Mouse (Mus musculus) intestine, embryonic 15.5 days (tissue): ENCODE measurements at regions not wholly inside any gene's neighbourhood (a gene's known extent, or its start where the extent isn't known, plus 50 kb on each side); places are given as distances from the start of the nearest gene placed in this dataset.
"Not testable (repeated sequence)": the region's sequence is repeated elsewhere in the genome, so short reads cannot be mapped to it uniquely, and the experiment has no call there.

ENCODE experiments used
- ATAC-seq: fragments of 200-750 bp; cut with Nextera tagmentation; 2 replicates; pipeline ENCODE4 v1.8.0; 2017; ENCODE audit warnings: moderate TSS enrichment, moderate library complexity
- H3K27ac ChIP-seq: fragments of 300-500 bp; sonication (generic); 2 replicates; pipeline ENCODE4 v1.5.1; 2015; ENCODE audit warnings: mild to moderate bottlenecking, inconsistent platforms
- H3K27me3 ChIP-seq: fragments of 300-500 bp; sonication (generic); replicated peaks from 2 replicates; pipeline ENCODE4 v1.6.1; 2015; ENCODE audit warnings: inconsistent platforms
- H3K36me3 ChIP-seq: fragments of 300-500 bp; sonication (generic); 2 replicates; pipeline ENCODE4 v1.6.1; 2015; ENCODE audit warnings: inconsistent platforms
- H3K4me1 ChIP-seq: fragments of 300-500 bp; sonication (generic); replicated peaks from 2 replicates; pipeline ENCODE4 v1.6.1; 2015; ENCODE audit warnings: inconsistent platforms
- H3K4me2 ChIP-seq: fragments of 300-500 bp; sonication (generic); replicated peaks from 2 replicates; pipeline ENCODE4 v1.6.1; 2015; ENCODE audit warnings: mild to moderate bottlenecking, inconsistent platforms
- H3K4me3 ChIP-seq: fragments of 300-500 bp; sonication (generic); replicated peaks from 2 replicates; pipeline ENCODE4 v1.5.1; 2015; ENCODE audit warnings: inconsistent platforms
- H3K9ac ChIP-seq: fragments of 300-500 bp; sonication (generic); 2 replicates; pipeline ENCODE4 v1.6.1; 2015; ENCODE audit warnings: inconsistent platforms
- H3K9me3 ChIP-seq: fragments of 300-500 bp; sonication (generic); 2 replicates; pipeline ENCODE4 v1.6.1; 2016; ENCODE audit warnings: inconsistent platforms
- WGBS: fragments of 180-500 bp; shearing (Covaris S2); methylation state at CpG from one replicate; pipeline ENCODE4 v1.1.7; 2015; 5-methylcytosine and 5-hydroxymethylcytosine counted together

DNA sequence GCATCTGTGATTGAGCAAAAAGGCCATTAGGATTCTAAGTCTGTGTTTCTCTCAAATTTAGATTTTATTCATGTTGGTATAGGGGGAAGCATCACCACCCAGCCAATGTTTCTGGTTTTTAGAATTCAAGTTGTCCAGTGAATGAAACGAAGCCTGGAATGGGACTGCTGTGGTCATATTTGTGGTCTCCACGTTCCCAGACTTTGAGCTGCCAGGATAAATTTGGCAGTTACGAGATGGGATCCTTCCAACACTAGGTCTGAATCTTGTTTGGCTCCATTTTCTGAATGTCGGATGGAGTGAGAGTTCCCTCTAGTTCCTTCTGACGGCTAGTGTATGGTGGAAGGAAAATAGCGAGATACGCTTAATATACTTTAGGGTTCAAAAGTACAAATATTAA is 1014.8 kb downstream of the Adgrl3 start:
- H3K9ac ChIP-seq, result no peak overlapping the region
- H3K4me2 ChIP-seq, result no peak overlapping the region
- no peaks in the 10 kb centered on the region for H3K4me1 ChIP-seq
- no peak for ATAC-seq
- no peak overlapping the region for H3K4me3 ChIP-seq
- no peak overlapping the region for H3K27ac ChIP-seq
- no peaks in the 10 kb centered on the region for H3K36me3 ChIP-seq
- 80% methylated on average over 7 of the region's 7 CpGs for WGBS
- no peaks in the 10 kb centered on the region for H3K27me3 ChIP-seq
- no peaks in the 10 kb centered on the region for H3K9me3 ChIP-seq

DNA sequence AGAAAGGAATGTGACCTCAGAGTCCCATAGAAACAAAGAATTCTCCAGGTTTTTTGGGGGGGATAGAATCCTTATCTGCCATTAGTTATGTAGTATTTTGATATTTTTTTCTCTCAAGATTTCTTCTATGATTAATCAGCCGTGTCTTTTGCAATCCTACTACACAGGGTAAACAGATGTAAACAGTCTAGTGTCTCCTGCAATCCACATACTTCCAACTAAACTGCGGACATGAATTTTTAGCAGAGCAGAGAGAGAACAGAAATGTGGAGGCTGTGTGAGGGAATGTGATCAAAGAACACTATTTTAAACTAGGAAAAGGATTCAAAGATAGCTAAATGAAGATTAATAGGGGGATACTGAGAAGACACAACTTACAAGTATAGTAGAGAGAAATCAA is 1026.2 kb downstream of the Adgrl3 start:
- Histone ChIP-seq H3K4me3 (no peak overlapping the region), H3K9ac (no peak overlapping the region), H3K27me3 (no peaks in the 10 kb centered on the region), H3K36me3 (no peaks in the 10 kb centered on the region), H3K27ac (no peak overlapping the region), H3K9me3 (no peaks in the 10 kb centered on the region), H3K4me1 (no peaks in the 10 kb centered on the region), H3K4me2 (no peak overlapping the region)
- ATAC-seq, result no peak
- 66% methylated on average over 2 of the region's 2 CpGs for WGBS

DNA sequence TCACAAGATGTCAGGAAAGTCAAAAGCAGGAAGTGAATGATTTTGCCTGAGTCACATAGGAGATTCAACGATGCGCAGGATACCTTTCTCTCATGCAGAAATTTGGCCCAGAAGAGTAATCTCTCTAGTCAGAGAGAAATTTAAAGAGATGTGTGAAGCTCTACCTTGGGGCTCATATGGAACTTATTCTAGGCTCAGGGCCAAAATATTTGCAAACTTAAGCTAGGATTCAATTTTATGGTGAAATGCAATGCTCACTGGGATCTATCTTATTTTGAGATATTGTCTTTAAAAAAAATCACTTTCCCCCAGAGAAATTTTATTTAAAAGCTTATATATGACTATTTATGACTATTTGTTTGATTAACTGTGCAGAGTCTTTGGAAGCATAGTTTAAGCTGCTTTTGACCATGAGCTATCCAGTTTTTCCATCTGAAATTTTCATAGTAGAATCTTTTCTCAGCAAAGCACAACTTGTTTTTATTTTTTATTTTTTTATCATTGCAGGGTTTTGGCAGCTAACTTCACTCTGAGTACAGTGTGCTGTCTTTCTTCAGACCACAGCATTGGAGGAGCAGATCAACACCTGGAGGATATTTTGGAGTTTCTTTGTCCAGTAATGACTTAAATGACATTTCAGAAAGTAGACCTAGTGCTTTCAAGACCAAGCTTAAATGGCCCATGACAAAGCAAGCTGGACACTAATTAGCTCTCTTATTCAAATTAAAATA is 1039.3 kb downstream of the Adgrl3 start:
- Histone ChIP-seq H3K4me1 (no peaks in the 10 kb centered on the region), H3K36me3 (no peaks in the 10 kb centered on the region), H3K9me3 (no peaks in the 10 kb centered on the region), H3K9ac (no peak overlapping the region), H3K27ac (no peak overlapping the region), H3K4me2 (no peak overlapping the region), H3K4me3 (no peak overlapping the region), H3K27me3 (no peaks in the 10 kb centered on the region)
- ATAC-seq, result no peak
- WGBS, result 73% methylated on average over 2 of the region's 2 CpGs

DNA sequence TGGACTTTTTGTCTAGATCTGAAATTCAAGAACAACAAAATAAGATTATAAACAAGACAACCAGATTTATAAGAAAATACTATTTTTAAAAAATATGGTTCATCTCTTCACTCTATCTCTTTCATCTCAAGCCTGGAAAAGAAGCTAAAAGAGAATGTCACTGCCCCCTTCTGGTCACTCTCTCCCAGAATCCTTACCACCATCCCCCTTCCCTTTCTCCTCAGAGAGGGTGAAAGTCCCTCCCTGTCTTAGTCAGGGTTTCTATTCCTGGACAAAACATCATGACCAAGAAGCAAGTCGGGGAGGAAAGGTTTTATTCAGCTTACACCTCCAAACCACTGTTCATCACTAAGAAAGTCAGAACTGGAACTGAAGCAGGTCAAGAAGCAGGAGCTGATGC is 1040.7 kb downstream of the Adgrl3 start:
- WGBS, result 67% methylated on average over 1 of the region's 1 CpGs
- ATAC-seq, result no peak
- no peaks in the 10 kb centered on the region for H3K27me3 ChIP-seq

DNA sequence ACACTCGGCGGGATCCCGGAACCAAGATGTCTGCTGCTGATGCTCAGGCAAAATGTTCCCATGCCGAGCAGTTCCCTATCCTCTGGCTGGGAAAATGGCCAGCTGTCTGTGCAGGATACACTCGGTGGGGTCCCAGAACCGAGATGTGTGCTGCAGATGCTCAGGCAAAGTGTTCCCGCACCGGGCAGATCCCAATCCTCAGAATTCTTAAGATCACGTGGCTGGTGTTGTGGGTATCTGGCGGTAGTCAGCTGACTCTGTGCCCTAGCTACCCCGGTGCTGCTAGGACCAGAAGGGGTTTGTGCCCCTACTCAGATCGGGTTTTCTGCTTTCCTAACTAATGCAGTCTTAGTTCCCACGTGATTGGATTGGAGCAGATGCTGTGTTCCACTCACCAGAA is 1049.3 kb downstream of the Adgrl3 start:
- 85% methylated on average over 13 of the region's 13 CpGs for WGBS
- H3K9me3 ChIP-seq, H3K27me3 ChIP-seq, H3K4me1 ChIP-seq, ATAC-seq, H3K27ac ChIP-seq, H3K36me3 ChIP-seq, H3K4me2 ChIP-seq, H3K4me3 ChIP-seq, H3K9ac ChIP-seq: not testable (repeated sequence)

More for the DNA sequence above, 1040.7 kb downstream of the Adgrl3 start:
- Histone ChIP-seq H3K9me3 (no peaks in the 10 kb centered on the region), H3K9ac (no peak overlapping the region), H3K4me2 (no peak overlapping the region), H3K4me3 (no peak overlapping the region), H3K36me3 (no peaks in the 10 kb centered on the region), H3K27ac (no peak overlapping the region), H3K4me1 (no peaks in the 10 kb centered on the region)

DNA sequence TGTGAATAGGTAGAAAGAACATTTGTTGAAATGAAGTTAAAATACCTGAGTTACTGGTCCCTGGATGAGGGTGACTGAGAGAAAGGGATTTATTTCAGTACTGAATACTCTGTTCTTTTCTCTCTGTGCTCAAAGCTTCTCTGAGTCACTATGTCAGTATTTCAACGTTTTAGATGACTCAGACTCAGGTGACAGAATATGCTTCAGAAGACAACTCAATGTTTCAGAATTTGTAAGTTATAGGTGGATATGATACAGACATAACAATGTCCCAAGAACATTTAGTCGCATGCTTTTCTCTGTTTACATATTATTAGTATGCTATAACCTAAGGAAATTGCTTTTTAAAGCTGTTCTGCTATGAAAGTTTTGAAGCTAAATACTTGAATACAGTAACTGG is 1069.5 kb downstream of the Adgrl3 start:
- 60% methylated on average over 2 of the region's 2 CpGs for WGBS

DNA sequence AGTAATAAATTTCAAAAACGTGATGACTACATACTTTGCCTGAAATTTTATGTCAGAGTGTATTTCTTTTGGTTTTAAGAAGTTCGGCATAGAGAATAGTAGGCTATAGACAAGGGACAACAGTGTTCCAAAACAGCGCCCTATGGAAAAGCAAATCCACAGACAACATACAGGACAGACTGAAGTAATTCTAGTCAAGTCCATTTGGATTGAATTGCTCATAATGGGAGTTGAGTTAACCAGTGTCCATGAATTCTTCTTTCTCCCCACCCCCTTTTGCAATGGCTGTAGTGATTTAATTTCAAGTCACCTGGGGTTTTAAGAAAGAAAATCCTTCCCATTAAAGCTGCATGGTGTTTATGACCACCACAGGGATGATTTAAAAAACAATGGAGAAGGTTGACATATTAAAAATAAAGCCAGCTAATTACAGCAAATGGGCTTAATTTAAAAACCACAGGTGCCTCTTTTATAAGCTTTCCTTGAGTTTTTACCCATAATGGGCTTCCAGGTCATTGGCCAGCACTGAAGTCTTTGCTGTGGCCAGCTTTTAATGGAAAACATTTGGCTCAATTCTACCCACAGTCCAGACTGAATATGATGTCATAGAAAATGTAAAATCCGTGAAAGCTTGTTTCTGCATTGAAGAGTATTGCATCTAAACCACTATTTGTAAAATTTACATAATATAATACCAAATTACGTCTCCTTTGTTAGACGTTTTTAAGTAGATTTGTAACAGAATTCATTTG is 1083.3 kb downstream of the Adgrl3 start:
- H3K4me1 ChIP-seq, result no peaks in the 10 kb centered on the region
- H3K4me3 ChIP-seq, result no peak overlapping the region
- no peak overlapping the region for H3K4me2 ChIP-seq
- H3K27ac ChIP-seq, result no peak overlapping the region
- H3K36me3 ChIP-seq, result no peaks in the 10 kb centered on the region
- H3K27me3 ChIP-seq, result no peaks in the 10 kb centered on the region
- no peak overlapping the region for H3K9ac ChIP-seq
- no peaks in the 10 kb centered on the region for H3K9me3 ChIP-seq
- ATAC-seq, result no peak
- 87% methylated on average over 6 of the region's 6 CpGs for WGBS

More for the DNA sequence above, 1069.5 kb downstream of the Adgrl3 start:
- Histone ChIP-seq H3K9ac (no peak overlapping the region), H3K4me2 (no peak overlapping the region), H3K9me3 (no peaks in the 10 kb centered on the region), H3K4me3 (no peak overlapping the region), H3K4me1 (no peaks in the 10 kb centered on the region), H3K27ac (no peak overlapping the region), H3K27me3 (no peaks in the 10 kb centered on the region), H3K36me3 (no peaks in the 10 kb centered on the region)
- ATAC-seq, result no peak

DNA sequence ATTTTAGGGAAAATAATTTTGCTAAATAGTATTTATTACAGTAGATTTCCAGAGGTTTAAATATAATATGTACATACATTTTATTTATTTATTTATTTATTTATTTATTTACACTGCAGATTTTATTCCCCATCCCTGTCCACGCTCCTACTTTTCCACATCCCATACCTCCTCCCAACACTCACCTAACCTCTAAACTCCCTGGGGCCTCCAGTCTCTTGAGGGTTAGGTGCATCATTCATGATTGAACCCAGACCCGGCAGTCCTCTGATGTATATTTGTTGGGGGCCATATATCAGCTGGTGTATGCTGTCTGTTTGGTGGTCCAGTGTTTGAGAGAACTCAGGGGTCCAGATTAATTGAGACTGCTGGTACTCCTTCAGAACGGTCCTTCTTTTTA is 1083.9 kb downstream of the Adgrl3 start:
- Histone ChIP-seq H3K36me3 (no peaks in the 10 kb centered on the region), H3K4me3 (no peak overlapping the region), H3K27ac (no peak overlapping the region), H3K9me3 (no peaks in the 10 kb centered on the region), H3K4me1 (no peaks in the 10 kb centered on the region), H3K4me2 (no peak overlapping the region), H3K9ac (no peak overlapping the region), H3K27me3 (no peaks in the 10 kb centered on the region)
- WGBS, result 64% methylated on average over 3 of the region's 3 CpGs
- no peak for ATAC-seq

DNA sequence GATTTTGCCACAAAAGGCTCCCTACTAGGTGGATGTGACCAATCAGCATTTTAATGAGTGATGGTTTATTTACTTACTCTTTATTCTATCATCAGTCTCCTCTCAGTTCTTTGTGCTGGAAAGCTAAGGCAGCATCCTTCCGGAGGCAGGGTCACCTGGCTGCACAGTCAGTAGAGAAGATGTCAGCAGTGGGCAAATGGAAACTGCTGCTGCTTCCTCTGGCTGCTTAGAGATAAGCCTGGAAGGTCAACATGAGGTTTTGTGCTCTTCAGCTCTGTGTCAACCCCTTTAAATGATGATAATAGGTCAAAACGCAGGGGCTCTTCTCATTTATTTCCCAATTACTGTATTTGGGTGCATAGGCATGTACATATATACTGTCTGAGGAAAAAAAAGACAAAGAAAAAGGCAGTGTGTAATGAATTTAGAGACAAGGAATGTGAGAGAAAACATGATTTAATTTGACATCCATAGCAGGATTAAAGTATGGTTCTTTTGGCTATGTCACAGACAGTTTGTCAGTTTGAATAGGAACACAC is 1106.1 kb downstream of the Adgrl3 start:
- 41% methylated on average over 2 of the region's 2 CpGs for WGBS
- Histone ChIP-seq H3K4me2 (no peak overlapping the region), H3K4me3 (no peak overlapping the region), H3K27ac (no peak overlapping the region), H3K4me1 (no peaks in the 10 kb centered on the region), H3K36me3 (no peaks in the 10 kb centered on the region), H3K27me3 (no peaks in the 10 kb centered on the region), H3K9ac (no peak overlapping the region), H3K9me3 (no peaks in the 10 kb centered on the region)
- no peak for ATAC-seq

DNA sequence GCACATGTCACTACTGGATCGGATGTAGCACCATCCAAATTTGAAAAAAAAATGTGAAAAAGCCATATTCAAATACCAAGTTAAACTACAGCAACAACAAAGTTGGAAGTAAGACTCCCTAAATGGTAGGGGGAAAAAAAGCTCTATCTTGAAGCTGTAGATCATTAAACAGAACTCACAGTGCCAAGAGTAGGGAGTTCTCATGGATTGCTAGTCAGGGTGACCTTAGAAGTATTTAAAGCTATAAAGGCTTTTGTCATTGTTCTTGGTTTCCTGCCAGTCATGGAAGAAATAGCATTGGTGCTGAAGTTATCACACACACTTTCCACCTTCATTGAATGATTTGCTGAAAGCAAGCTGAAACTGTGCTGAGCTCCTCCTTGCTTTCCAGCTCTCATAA is 1122.1 kb downstream of the Adgrl3 start:
- no peaks in the 10 kb centered on the region for H3K36me3 ChIP-seq
- no peak overlapping the region for H3K4me3 ChIP-seq
- H3K4me1 ChIP-seq, result no peaks in the 10 kb centered on the region
- no peak for ATAC-seq
- no peak overlapping the region for H3K27ac ChIP-seq
- H3K27me3 ChIP-seq, result no peaks in the 10 kb centered on the region
- H3K4me2 ChIP-seq, result no peak overlapping the region
- no peak overlapping the region for H3K9ac ChIP-seq
- 95% methylated on average over 1 of the region's 1 CpGs for WGBS
- no peaks in the 10 kb centered on the region for H3K9me3 ChIP-seq
